Mouse (Mus musculus): ENCODE data around the gene Slc38a8. TPM values are rescaled to one million over a fixed set of nuclear protein-coding genes. Genes with fewer than 3 reads are reported as not detected.

Slc38a8 gene
- total RNA-seq, 1 experiment from 2014 or later = not detected

- DNase-seq = no peak
These were observed 64.0 kb downstream of the Slc38a8 start for GRCm38 (mm10) chr8:119437506-119437905.

- peak; percentile 94 for DNase-seq
These were observed 64.6 kb downstream of the Slc38a8 start for GRCm38 (mm10) chr8:119436933-119437332.

GRCm38 (mm10) chr8:119436331-119436730 is 65.2 kb downstream of the Slc38a8 start:
- no peak for DNase-seq

GRCm38 (mm10) chr8:119435527-119435926 is 66.0 kb downstream of the Slc38a8 start:
- DNase-seq = no peak

- no peak for DNase-seq
These were observed 66.9 kb downstream of the Slc38a8 start for GRCm38 (mm10) chr8:119434569-119434968.

- no peak for DNase-seq
These were observed 67.8 kb downstream of the Slc38a8 start, which contains the start of gene Osgin1 for GRCm38 (mm10) chr8:119433582-119434174. Gene Osgin1 (plus strand): TSS chr8:119434124.

- DNase-seq = no peak
These were observed 69.1 kb downstream of the Slc38a8 start for GRCm38 (mm10) chr8:119432372-119432771.

GRCm38 (mm10) chr8:119430690-119431089 is 70.8 kb downstream of the Slc38a8 start:
- DNase-seq = no peak

- no peak for DNase-seq
These were observed 71.2 kb downstream of the Slc38a8 start for GRCm38 (mm10) chr8:119430250-119430649.

Other genes with a start within 250 kb of the Slc38a8 start
- gene Hsbp1, start 157.2 kb downstream of the Slc38a8 start, total RNA-seq (2021) = 153 and 194 TPM in 2 replicates
- 46.2 and 49.0 TPM in 2 replicates for gene Mlycd, start 106.8 kb downstream of the Slc38a8 start, total RNA-seq (2021)
- gene Osgin1, start 67.6 kb downstream of the Slc38a8 start, total RNA-seq (2021) = 73.4 and 110 TPM in 2 replicates
- 6.5 and 7.0 TPM in 2 replicates for gene Necab2, start 55.0 kb downstream of the Slc38a8 start, total RNA-seq (2021)
- gene Mbtps1, start 57.0 kb upstream of the Slc38a8 start, total RNA-seq (2021) = 109 and 122 TPM in 2 replicates
- 40.0 and 64.0 TPM in 2 replicates for gene Hsdl1, start 73.5 kb upstream of the Slc38a8 start, total RNA-seq (2021)
- gene Dnaaf1, start 73.5 kb upstream of the Slc38a8 start, total RNA-seq (2021) = 0.15 TPM in 1 of 2 replicates, not detected in the other
- 14.0 and 15.7 TPM in 2 replicates for gene Taf1c, start 103.5 kb upstream of the Slc38a8 start, total RNA-seq (2021)
- gene Adad2, start 111.0 kb upstream of the Slc38a8 start, total RNA-seq (2021) = not detected in 2 replicates
- gene Kcng4, start 134.0 kb upstream of the Slc38a8 start, total RNA-seq (2021) = 0.30 and 0.52 TPM in 2 replicates
- gene Wfdc1, start 164.7 kb upstream of the Slc38a8 start, total RNA-seq (2021) = 4.6 and 6.1 TPM in 2 replicates
- 0.67 and 0.95 TPM in 2 replicates for gene Atp2c2, start 198.3 kb upstream of the Slc38a8 start, total RNA-seq (2021)

All from adrenal gland, postnatal 25 days (tissue).